In genomic region chr6:93805407-93805936, GRCm38 (mm10) we compare ENCODE assay signal across 24 mouse cellular contexts.
DNase-seq lines count a peak whose midpoint lies in the region; ATAC-seq lines count a peak whose summit lies in the region.
"Had no signal": no experiment of that assay in that cellular context is flagged by ENCODE, and none has a peak within 500 bp of the region (broad histone marks: within the 10 kb centered on the region; RNA-seq: fewer than 3 reads in every experiment).

No protein-coding gene starts in this region.

- H3K4me1 ChIP-seq in forebrain, embryonic 13.5 days: peaks cover 34% of the 10 kb centered on the region
- H3K4me1 ChIP-seq in forebrain, embryonic 16.5 days (replicated peaks; ENCODE audit: control insufficient read depth, insufficient read depth, low read length): peaks cover 9% of the 10 kb centered on the region
- H3K4me1 ChIP-seq in heart, embryonic 12.5 days (replicated peaks): peaks cover 26% of the 10 kb centered on the region
- H3K4me1 ChIP-seq: stomach, embryonic 15.5 days had no signal

- H3K27ac ChIP-seq in forebrain, embryonic 13.5 days: 0 out of 2 replicates have a peak overlapping the region, but pooled peaks have one; percentile 51
- no peak overlapping the region for H3K27ac ChIP-seq in forebrain, embryonic 16.5 days (ENCODE audit: low read length)
- H3K27ac ChIP-seq in heart, embryonic 12.5 days (ENCODE audit: poor library complexity, severe bottlenecking): no peak overlapping the region
- H3K27ac ChIP-seq: embryonic facial prominence, embryonic 13.5 days; forebrain, embryonic 15.5 days; hindbrain, embryonic 14.5 days; limb, embryonic 13.5 days; liver, embryonic 14.5 days; lung, embryonic 15.5 days; neural tube, embryonic 12.5 days; stomach, embryonic 15.5 days had no signal

- H3K36me3 ChIP-seq in forebrain, embryonic 13.5 days (ENCODE audit: poor library complexity, severe bottlenecking): 0 out of 2 replicates have a peak, but pooled peaks cover 6% of the 10 kb centered on the region
- no peaks in the 10 kb centered on the region for H3K36me3 ChIP-seq in forebrain, embryonic 16.5 days (ENCODE audit: control insufficient read depth, insufficient read depth)
- H3K36me3 ChIP-seq in heart, embryonic 12.5 days: no peaks in the 10 kb centered on the region
- H3K36me3 ChIP-seq: embryonic facial prominence, embryonic 13.5 days; limb, embryonic 13.5 days; lung, embryonic 15.5 days; neural tube, embryonic 12.5 days; stomach, embryonic 15.5 days had no signal

- peak; percentile 10 for DNase-seq in adrenal gland, postnatal 14 days
- peak; percentile 64 to 72 for DNase-seq in cerebellum, adult 18-20 months
- peak; percentile 54 to 72 for DNase-seq in cerebellum, postnatal 25 days
- no peak for DNase-seq in layer of hippocampus, adult 9-10 months (ENCODE audit: low spot score)
- DNase-seq: heart, postnatal 14 days; kidney, adult 9 months; kidney, postnatal 25 days; lung, postnatal 4 days; right cerebral cortex, postnatal 14 days; thymus, adult 18-20 months had no signal

- no peak overlapping the region for H3K9ac ChIP-seq in forebrain, embryonic 13.5 days
- H3K9ac ChIP-seq in forebrain, embryonic 16.5 days (replicated peaks; ENCODE audit: low read depth, low read length): no peak overlapping the region
- H3K9ac ChIP-seq in heart, embryonic 12.5 days: no peak overlapping the region
- H3K9ac ChIP-seq: embryonic facial prominence, embryonic 13.5 days; forebrain, embryonic 15.5 days; hindbrain, embryonic 14.5 days; limb, embryonic 13.5 days; liver, embryonic 14.5 days; lung, embryonic 15.5 days; neural tube, embryonic 12.5 days; stomach, embryonic 15.5 days had no signal

- no peak for ATAC-seq in forebrain, embryonic 13.5 days
- no peak for ATAC-seq in forebrain, embryonic 16.5 days
- no peak for ATAC-seq in heart, embryonic 12.5 days (ENCODE audit: insufficient number of reproducible peaks, low FRiP score)
- ATAC-seq: forebrain, embryonic 15.5 days had no signal

- no peak overlapping the region for H3K4me3 ChIP-seq in forebrain, embryonic 13.5 days
- no peak overlapping the region for H3K4me3 ChIP-seq in forebrain, embryonic 16.5 days (replicated peaks; ENCODE audit: low read length)
- H3K4me3 ChIP-seq in heart, embryonic 12.5 days: no peak overlapping the region
- H3K4me3 ChIP-seq: embryonic facial prominence, embryonic 13.5 days; forebrain, embryonic 15.5 days; limb, embryonic 13.5 days; lung, embryonic 15.5 days; neural tube, embryonic 12.5 days; stomach, embryonic 15.5 days had no signal

- H3K27me3 ChIP-seq in forebrain, embryonic 13.5 days: no peaks in the 10 kb centered on the region
- H3K27me3 ChIP-seq in forebrain, embryonic 16.5 days (replicated peaks; ENCODE audit: control insufficient read depth, insufficient read depth, low read length): no peaks in the 10 kb centered on the region
- H3K27me3 ChIP-seq in heart, embryonic 12.5 days (replicated peaks): no peaks in the 10 kb centered on the region
- H3K27me3 ChIP-seq: CH12.LX; embryonic facial prominence, embryonic 13.5 days; forebrain, embryonic 15.5 days; limb, embryonic 13.5 days; lung, embryonic 15.5 days; neural tube, embryonic 12.5 days; stomach, embryonic 15.5 days had no signal

- H3K9me3 ChIP-seq in forebrain, embryonic 13.5 days (replicated peaks): no peaks in the 10 kb centered on the region
- no peaks in the 10 kb centered on the region for H3K9me3 ChIP-seq in forebrain, embryonic 16.5 days (ENCODE audit: control insufficient read depth, low read length)
- no peaks in the 10 kb centered on the region; the same call in 1 of the 2 replicates for H3K9me3 ChIP-seq in heart, embryonic 12.5 days (replicated peaks)
- H3K9me3 ChIP-seq: embryonic facial prominence, embryonic 13.5 days; forebrain, embryonic 15.5 days; limb, embryonic 13.5 days; lung, embryonic 15.5 days; neural tube, embryonic 12.5 days; stomach, embryonic 15.5 days had no signal

- H3K4me2 ChIP-seq in forebrain, embryonic 13.5 days: no peak overlapping the region
- no peak overlapping the region for H3K4me2 ChIP-seq in forebrain, embryonic 16.5 days (ENCODE audit: low read length)
- H3K4me2 ChIP-seq in heart, embryonic 12.5 days: no peak overlapping the region
- H3K4me2 ChIP-seq: embryonic facial prominence, embryonic 13.5 days; forebrain, embryonic 15.5 days; heart, embryonic 11.5 days; hindbrain, embryonic 14.5 days; limb, embryonic 13.5 days; lung, embryonic 15.5 days; midbrain, embryonic 11.5 days; neural tube, embryonic 12.5 days; stomach, embryonic 15.5 days had no signal

- WGBS in forebrain, embryonic 13.5 days: 69% methylated on average over 5 of the region's 5 CpGs
- WGBS in forebrain, embryonic 16.5 days: 67% methylated on average over 5 of the region's 5 CpGs
- WGBS in heart, embryonic 12.5 days: 73% methylated on average over 5 of the region's 5 CpGs
